Mouse (Mus musculus) limb, embryonic 13.5 days (tissue): ENCODE results near the gene Tal1. TPM values are rescaled to one million over a fixed set of nuclear protein-coding genes. Genes with fewer than 3 reads are reported as not detected.

ENCODE experiments used
- ATAC-seq: fragments of 200-750 bp; cut with Nextera tagmentation; 2 replicates; pipeline ENCODE4 v1.8.0; 2017; ENCODE audit warnings: low read depth, moderate number of reproducible peaks, moderate TSS enrichment; ENCODE audit not compliant: low FRiP score
- H3K27ac ChIP-seq: fragments of 300-500 bp; sonication (generic); 2 replicates; pipeline ENCODE4 v1.5.1; 2015; ENCODE audit warnings: inconsistent platforms, mild to moderate bottlenecking, moderate library complexity
- H3K27me3 ChIP-seq: fragments of 300-500 bp; sonication (generic); 2 replicates; pipeline ENCODE4 v1.6.1; 2015; ENCODE audit warnings: mild to moderate bottlenecking, inconsistent platforms
- H3K36me3 ChIP-seq: fragments of 300-500 bp; sonication (generic); 2 replicates; pipeline ENCODE4 v1.6.1; 2015; ENCODE audit warnings: inconsistent platforms, mild to moderate bottlenecking, moderate library complexity
- H3K4me1 ChIP-seq: fragments of 300-500 bp; sonication (generic); 2 replicates; pipeline ENCODE4 v1.6.1; 2015; ENCODE audit warnings: inconsistent platforms
- H3K4me2 ChIP-seq: fragments of 300-500 bp; sonication (generic); replicated peaks from 2 replicates; pipeline ENCODE4 v1.6.1; 2015; ENCODE audit warnings: inconsistent platforms, mild to moderate bottlenecking, moderate library complexity
- H3K4me3 ChIP-seq: fragments of 300-500 bp; sonication (generic); 2 replicates; pipeline ENCODE4 v1.5.1; 2015; ENCODE audit warnings: moderate library complexity, mild to moderate bottlenecking, inconsistent platforms
- H3K9ac ChIP-seq: fragments of 300-500 bp; sonication (generic); 2 replicates; pipeline ENCODE4 v1.6.1; 2015; ENCODE audit warnings: mild to moderate bottlenecking, inconsistent platforms
- H3K9me3 ChIP-seq: fragments of 300-500 bp; sonication (generic); 2 replicates; pipeline ENCODE4 v1.6.1; 2016; ENCODE audit warnings: inconsistent platforms
- WGBS: fragments of 180-500 bp; shearing (Covaris S2); methylation state at CpG from one replicate; pipeline ENCODE4 v1.1.7; 2015; 5-methylcytosine and 5-hydroxymethylcytosine counted together
- polyA plus RNA-seq: library from polyadenylated mRNA; unstranded; fragments of >200 nt; fragmentation: Nextera tagmentation; extraction: Ambion mirVana; gene quantifications from 2 replicates; pipeline ENCODE4 v1.2.1, GENCODE M21; 2015

Tal1 gene
- polyA plus RNA-seq, 1 experiment from 2014 or later: 1.6 TPM

- H3K4me2 ChIP-seq: no peak overlapping the region
- H3K9ac ChIP-seq: no peak overlapping the region
- no peaks in the 10 kb centered on the region for H3K36me3 ChIP-seq
- no peak overlapping the region for H3K27ac ChIP-seq
- no peak overlapping the region for H3K4me3 ChIP-seq
- H3K27me3 ChIP-seq: peaks cover 88% of the 10 kb centered on the region
- no peak for ATAC-seq
- H3K4me1 ChIP-seq: peaks cover 17% of the 10 kb centered on the region
- WGBS: 90% methylated on average over 2 of the region's 2 CpGs
- no peaks in the 10 kb centered on the region for H3K9me3 ChIP-seq
These were observed 37.8 kb downstream of the Tal1 start for GRCm38 (mm10) chr4:115094056-115094455.

DNA sequence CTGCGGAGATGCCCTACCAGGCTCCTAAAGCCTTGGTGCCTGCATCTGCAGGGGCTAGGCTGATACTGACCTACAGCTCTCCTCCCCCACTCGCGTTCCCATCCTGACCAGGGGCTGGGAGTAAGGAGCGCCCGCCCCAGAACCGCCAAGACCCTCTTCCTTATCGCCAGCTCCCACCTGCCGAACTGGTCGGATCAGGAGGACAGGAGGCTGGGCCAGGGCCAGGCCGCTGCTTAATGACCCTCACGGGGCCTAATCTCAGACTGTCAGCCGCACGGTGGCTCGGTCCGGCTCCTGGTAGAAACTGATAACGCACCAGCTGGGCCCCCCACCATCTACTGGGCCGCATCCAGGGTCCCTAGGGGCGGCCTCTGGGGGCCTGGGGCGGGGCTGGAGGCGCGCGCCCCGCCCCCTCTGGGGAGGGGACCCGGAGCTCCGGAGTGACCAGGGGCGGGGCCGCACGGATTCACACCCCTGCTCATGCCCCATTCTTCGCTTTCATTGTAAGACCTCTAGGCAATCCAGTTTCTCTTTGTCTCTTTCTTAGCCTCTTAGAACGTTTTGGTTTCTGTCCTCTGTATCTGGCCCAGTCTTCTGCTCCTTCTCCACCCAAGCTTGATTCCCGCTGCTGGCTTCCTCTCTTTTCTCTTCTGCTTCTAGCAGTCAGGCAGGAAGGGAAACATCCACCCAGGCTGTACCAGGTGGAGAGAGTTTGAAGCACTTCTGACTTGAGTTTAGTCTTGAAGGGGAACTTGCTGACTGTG, 39.6 kb downstream of the Tal1 start:
- no peaks in the 10 kb centered on the region for H3K36me3 ChIP-seq
- no peaks in the 10 kb centered on the region for H3K9me3 ChIP-seq
- H3K4me1 ChIP-seq: peaks cover 17% of the 10 kb centered on the region
- H3K4me2 ChIP-seq: peak overlapping the region; percentile 72
- no peak overlapping the region for H3K27ac ChIP-seq
- H3K4me3 ChIP-seq: peak overlapping the region; percentile 40
- 1% methylated on average over 31 of the region's 31 CpGs for WGBS
- ATAC-seq: peak; percentile 52
- H3K9ac ChIP-seq: peak overlapping the region; percentile 54
- H3K27me3 ChIP-seq: peaks cover 80% of the 10 kb centered on the region

GRCm38 (mm10) chr4:115096435-115097145, 40.4 kb downstream of the Tal1 start:
- H3K27me3 ChIP-seq: peaks cover 81% of the 10 kb centered on the region
- no peaks in the 10 kb centered on the region for H3K36me3 ChIP-seq
- ATAC-seq: peak; percentile 40; the same call in 1 of the 2 replicates
- H3K4me1 ChIP-seq: peaks cover 17% of the 10 kb centered on the region
- no peak overlapping the region for H3K27ac ChIP-seq
- no peaks in the 10 kb centered on the region for H3K9me3 ChIP-seq
- no peak overlapping the region for H3K9ac ChIP-seq
- peak overlapping the region; percentile 40; the same call in 1 of the 2 replicates for H3K4me3 ChIP-seq
- WGBS: 12% methylated on average over 11 of the region's 11 CpGs
- H3K4me2 ChIP-seq: peak overlapping the region; percentile 72

DNA sequence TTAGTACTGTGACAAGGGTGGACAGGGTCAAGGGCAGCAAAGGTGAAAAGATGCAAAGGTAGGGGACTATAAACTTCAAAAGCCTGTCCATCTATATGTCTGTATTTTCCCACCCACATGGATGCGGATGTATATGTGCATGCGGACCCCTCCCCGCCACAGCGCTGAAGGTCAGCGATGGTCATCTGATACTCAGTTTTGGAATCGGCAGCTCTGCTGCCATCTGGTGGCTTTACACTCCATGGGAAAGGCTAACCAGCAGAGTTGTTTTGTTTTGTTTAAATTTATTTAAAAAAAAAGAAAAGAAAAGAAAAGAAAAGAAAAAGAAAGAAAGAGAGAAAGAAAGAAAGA, 40.9 kb downstream of the Tal1 start:
- no peaks in the 10 kb centered on the region for H3K9me3 ChIP-seq
- H3K36me3 ChIP-seq: no peaks in the 10 kb centered on the region
- H3K4me3 ChIP-seq: no peak overlapping the region
- no peak overlapping the region for H3K27ac ChIP-seq
- peak overlapping the region; percentile 49 for H3K4me2 ChIP-seq
- ATAC-seq: no peak
- under 1% methylated on average over 6 of the region's 6 CpGs for WGBS
- no peak overlapping the region for H3K9ac ChIP-seq
- H3K27me3 ChIP-seq: peaks cover 76% of the 10 kb centered on the region
- H3K4me1 ChIP-seq: peaks cover 17% of the 10 kb centered on the region

- no peaks in the 10 kb centered on the region for H3K9me3 ChIP-seq
- H3K27ac ChIP-seq: no peak overlapping the region
- no peak overlapping the region for H3K4me3 ChIP-seq
- H3K4me1 ChIP-seq: peaks cover 4% of the 10 kb centered on the region; the same call in 1 of the 2 replicates
- WGBS: 40% methylated on average over 6 of the region's 6 CpGs
- no peak overlapping the region for H3K9ac ChIP-seq
- H3K36me3 ChIP-seq: no peaks in the 10 kb centered on the region
- ATAC-seq: 0 out of 2 replicates have a peak, but pooled peaks have one; percentile 38
- H3K4me2 ChIP-seq: 0 out of 2 replicates have a peak overlapping the region, but pooled peaks have one; percentile 23
- H3K27me3 ChIP-seq: peaks cover 31% of the 10 kb centered on the region
These were observed 45.5 kb downstream of the Tal1 start for GRCm38 (mm10) chr4:115101682-115102081.

- 59% methylated on average over 4 of the region's 4 CpGs for WGBS
- ATAC-seq: no peak
- no peak overlapping the region for H3K27ac ChIP-seq
- H3K27me3 ChIP-seq: peaks cover 15% of the 10 kb centered on the region; the same call in 1 of the 2 replicates
- no peak overlapping the region for H3K9ac ChIP-seq
- no peak overlapping the region for H3K4me2 ChIP-seq
- no peaks in the 10 kb centered on the region for H3K9me3 ChIP-seq
- no peaks in the 10 kb centered on the region for H3K36me3 ChIP-seq
- H3K4me3 ChIP-seq: no peak overlapping the region
- no peaks in the 10 kb centered on the region for H3K4me1 ChIP-seq
These were observed 47.3 kb downstream of the Tal1 start for GRCm38 (mm10) chr4:115103510-115103909.

DNA sequence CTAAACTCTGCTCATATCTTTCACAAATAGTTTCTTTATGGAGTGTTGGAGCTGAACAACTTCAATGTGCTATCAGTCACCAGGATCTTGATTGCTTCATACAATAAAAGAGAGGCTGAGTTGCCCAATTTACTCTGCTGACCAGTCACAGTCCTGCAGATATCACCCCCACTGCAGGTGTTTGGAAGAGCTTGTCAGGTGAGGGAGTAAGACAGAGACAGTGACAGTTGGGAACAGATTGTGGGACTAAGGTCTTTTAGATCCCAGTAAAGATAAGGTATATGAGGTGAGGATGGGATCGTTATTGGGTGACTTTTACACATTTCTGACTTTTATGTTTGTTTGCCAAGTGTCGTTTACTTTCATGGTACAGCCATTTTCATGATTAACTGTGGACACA, 54.9 kb downstream of the Tal1 start:
- Histone ChIP-seq H3K4me1 (no peaks in the 10 kb centered on the region), H3K4me2 (no peak overlapping the region), H3K9me3 (no peaks in the 10 kb centered on the region), H3K27me3 (peaks cover 3% of the 10 kb centered on the region; the same call in 1 of the 2 replicates), H3K36me3 (no peaks in the 10 kb centered on the region), H3K27ac (no peak overlapping the region), H3K4me3 (no peak overlapping the region), H3K9ac (no peak overlapping the region)
- ATAC-seq: no peak
- WGBS: 71% methylated on average over 2 of the region's 2 CpGs

DNA sequence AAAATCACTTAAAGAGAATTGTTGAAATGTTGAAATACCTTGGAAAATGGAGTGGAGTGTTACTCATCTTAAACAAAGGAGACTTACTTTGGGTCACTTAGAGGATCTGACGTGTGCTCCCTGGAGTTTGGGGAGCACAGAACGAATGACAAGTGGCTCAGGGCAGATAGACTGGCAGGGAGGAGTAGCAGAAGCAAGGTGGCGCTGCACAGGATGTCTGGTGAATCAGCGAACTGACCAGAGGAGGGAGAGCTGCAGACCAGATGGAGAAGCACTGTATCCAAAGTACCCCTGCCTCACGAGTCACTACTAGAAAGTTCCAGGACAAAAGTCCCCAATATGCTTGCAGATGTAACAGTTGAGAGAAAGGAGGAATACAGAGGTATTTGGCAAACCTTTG, 57.0 kb downstream of the Tal1 start:
- Histone ChIP-seq H3K4me2 (no peak overlapping the region), H3K4me1 (no peaks in the 10 kb centered on the region), H3K36me3 (no peaks in the 10 kb centered on the region), H3K27me3 (peaks cover 3% of the 10 kb centered on the region; the same call in 1 of the 2 replicates), H3K4me3 (no peak overlapping the region), H3K9me3 (no peaks in the 10 kb centered on the region), H3K9ac (no peak overlapping the region), H3K27ac (no peak overlapping the region)
- 24% methylated on average over 5 of the region's 5 CpGs for WGBS
- ATAC-seq: no peak

DNA sequence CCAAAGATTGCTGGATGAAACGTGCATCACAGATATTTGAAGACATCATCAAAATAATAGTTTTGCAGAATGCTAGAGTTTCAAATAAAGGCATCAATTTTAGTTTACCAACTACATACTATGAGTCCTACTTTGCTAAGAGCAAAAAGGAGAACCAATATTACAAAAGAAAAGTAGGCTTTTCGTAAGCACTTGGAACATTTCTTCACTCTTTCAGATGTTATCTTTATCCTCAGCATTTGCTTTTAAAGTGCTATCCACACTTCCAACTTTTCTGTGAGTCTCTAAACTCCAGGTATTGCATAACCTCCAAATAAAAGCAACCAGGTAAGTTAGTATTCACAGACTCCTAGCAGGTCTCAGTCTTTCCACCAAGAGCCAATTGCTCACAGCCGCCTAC, 63.4 kb downstream of the Tal1 start:
- H3K9me3 ChIP-seq: no peaks in the 10 kb centered on the region
- no peak overlapping the region for H3K4me3 ChIP-seq
- H3K4me1 ChIP-seq: no peaks in the 10 kb centered on the region
- WGBS: 85% methylated on average over 3 of the region's 3 CpGs
- no peaks in the 10 kb centered on the region for H3K36me3 ChIP-seq
- ATAC-seq: no peak
- H3K27ac ChIP-seq: no peak overlapping the region
- H3K27me3 ChIP-seq: no peaks in the 10 kb centered on the region
- no peak overlapping the region for H3K4me2 ChIP-seq
- H3K9ac ChIP-seq: no peak overlapping the region

DNA sequence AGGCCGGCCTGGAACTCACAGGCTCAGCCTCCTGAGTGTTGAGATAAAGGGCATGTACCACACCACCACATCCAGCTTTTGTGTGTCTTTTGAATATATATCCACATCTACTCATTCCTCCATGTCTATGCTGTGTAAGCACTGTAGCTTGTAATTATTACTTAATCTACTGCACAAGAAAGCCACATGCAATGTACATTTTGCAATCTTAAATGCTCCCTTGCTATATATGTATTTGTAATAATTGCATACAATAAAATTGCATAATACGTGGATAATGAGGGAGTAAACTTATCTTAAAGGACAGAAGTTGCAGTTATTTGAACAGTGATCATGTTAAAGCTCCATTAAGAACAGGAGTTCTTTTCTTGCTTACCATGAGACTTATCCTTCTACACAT, 64.9 kb downstream of the Tal1 start:
- Histone ChIP-seq H3K36me3 (no peaks in the 10 kb centered on the region), H3K4me2 (no peak overlapping the region), H3K27ac (no peak overlapping the region), H3K9ac (no peak overlapping the region), H3K9me3 (no peaks in the 10 kb centered on the region), H3K27me3 (no peaks in the 10 kb centered on the region), H3K4me1 (no peaks in the 10 kb centered on the region), H3K4me3 (no peak overlapping the region)
- WGBS: 74% methylated on average over 2 of the region's 2 CpGs
- ATAC-seq: no peak
